Mouse (Mus musculus) spleen, adult 12 weeks (tissue): ENCODE measurements around the gene Nav2.

Experiments used
- DNase-seq: peaks from one replicate; pipeline ENCODE4 v3.0.0; 2022; ENCODE audit warnings: low spot score

Nav2 gene

DNA sequence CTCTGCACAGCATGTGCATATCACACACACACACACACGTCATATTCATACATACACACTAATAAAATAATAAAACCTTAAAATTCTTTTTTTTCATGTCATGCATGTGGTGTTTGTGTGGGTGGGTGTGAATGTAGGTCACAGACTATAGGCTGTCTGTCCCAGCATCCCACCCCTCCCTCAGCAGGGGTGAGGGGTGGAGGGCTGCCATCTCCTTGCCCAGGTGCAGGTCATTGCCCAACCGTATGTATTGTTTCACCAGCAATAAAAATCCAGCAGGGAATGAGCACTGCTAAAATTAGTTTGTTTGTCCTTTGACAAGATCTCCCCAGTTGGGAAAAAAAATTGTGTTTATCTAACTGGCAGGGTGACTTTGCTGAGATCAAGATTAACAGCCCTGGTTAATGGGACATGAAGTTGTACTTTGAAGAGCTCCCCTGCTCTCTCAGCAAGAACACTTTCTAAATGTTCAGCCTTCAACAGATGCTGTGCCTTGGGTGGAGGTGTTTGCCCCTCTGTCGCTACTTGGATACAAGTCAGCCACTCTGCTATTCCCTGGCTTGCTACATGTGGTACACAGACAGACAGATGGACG, 580.1 kb downstream of the Nav2 start:
- DNase-seq: no peak

DNA sequence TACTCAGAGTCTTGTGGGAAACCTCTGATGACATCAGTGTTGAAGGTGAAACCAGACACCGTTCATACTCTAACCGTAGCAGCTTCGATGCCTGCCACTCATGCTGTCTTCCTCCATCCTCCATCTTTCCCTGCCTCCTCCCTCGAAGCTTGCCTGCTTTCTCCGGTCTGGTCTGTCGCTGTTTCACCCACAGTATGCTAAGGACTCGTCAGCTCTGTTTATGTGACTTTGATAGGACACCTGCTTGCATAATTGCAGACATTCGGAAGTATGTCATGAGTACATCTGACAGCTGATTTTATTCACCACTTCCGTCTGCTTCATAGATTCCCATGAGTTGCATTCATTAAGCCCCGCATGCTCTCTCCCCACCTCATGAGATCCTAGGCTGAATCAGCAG, 582.3 kb downstream of the Nav2 start:
- no peak for DNase-seq

DNA sequence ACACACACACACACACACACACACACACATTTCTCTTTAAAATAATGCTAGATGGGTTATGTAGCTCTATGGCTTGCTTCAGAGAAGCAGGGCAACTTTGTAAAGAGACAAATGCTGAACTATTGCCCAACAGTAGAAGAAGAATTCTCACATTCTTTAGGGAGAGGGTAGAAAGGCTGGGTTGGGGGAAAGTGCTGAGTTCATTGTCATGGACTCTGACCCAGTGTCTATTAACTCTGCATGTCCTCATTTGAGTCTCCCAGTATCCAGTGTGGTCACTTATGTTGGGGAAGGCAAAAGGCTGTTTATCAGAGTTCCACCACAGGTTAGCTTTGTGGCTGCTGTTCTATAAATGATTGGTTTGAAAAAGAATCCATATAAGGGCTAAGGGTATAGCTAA, 584.1 kb downstream of the Nav2 start:
- DNase-seq: no peak

DNA sequence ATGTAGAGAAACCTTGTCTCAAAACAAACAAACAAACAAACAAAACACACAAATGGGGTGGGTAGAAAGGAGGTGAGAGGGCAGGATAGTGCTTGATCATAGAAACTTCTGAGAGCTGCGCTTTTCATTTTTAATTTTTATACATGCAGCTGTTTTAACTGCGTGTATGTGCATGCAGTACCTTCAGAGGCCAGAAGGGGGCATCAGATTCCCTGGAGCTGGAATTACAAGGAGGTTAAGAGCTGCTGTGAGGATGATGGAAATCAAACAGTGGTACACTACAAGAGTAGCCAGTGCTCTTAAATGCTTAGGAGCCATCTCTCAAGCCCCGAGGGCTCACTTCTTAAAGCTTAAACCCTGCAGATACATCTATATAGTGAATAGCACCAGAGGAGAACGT, 584.7 kb downstream of the Nav2 start:
- DNase-seq: peak; percentile 6

DNA sequence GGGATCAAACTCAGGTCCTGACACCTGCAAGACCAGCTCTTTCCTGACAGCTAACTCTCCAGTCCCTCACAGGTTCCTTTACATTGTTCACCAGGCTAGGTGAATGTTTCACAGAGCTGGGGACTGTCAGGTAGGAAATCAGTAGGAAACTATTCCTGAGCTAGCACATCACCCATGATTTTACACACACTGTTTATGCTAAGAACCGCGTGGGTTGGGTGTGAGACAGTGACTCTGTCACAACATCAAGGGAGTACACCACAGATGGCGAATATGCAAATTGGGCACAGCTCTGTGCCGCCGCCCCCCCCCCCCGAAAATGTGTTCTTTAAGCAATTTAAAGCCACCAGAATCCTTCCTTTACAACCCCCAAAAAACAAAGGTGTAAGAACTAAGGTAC, 586.1 kb downstream of the Nav2 start:
- DNase-seq: no peak

DNA sequence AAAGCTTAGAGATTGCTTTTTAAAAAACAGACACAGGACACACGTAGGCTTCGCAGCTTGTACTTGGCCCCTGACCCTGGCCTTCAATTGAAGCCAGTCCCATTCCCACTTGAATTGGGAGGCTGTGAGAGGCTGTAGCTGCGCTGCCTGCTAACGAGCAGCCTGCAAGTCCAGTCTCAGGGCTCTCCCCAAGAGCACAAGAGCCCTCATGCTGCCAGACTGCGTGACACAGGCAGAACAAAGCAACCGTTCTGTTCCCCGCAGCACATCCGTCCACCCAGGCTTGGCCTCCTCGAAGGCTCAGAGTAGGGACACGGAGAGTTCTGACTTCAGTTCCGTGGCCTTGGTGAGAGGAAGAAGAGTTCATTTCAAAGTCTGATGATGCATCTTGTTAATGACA, 587.6 kb downstream of the Nav2 start:
- no peak for DNase-seq

DNA sequence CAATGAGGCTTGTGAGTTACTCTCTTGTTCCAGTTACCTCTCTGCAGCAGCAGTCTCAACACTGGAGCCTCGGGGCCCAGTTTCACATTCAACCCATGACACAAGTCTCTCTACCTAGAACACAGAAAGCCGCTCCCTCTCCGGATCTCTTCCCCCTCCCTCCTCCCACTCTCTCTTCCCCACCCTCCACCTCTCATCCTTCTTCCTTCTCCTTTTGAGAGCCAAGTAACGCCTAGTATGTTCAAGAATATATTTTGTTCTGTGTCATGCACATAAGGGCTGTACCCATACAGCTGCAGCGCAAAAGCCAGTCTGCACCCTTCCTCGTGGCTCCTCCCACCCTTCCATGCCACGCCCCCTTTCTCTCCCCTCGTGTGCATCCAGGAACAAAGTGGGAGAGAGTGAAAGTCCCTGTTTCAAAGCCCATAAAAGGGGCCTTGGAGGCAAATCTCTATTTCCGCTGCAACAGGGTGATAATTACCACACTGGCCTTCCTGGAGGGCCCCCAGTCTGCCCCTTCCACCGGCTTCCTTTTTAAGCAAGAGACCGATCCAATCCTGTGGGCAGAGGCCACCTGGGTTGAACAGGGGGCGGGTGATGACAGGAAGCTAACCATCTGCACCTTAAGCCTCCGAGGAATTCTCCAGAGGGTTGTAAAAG, 588.4 kb downstream of the Nav2 start:
- DNase-seq: no peak

DNA sequence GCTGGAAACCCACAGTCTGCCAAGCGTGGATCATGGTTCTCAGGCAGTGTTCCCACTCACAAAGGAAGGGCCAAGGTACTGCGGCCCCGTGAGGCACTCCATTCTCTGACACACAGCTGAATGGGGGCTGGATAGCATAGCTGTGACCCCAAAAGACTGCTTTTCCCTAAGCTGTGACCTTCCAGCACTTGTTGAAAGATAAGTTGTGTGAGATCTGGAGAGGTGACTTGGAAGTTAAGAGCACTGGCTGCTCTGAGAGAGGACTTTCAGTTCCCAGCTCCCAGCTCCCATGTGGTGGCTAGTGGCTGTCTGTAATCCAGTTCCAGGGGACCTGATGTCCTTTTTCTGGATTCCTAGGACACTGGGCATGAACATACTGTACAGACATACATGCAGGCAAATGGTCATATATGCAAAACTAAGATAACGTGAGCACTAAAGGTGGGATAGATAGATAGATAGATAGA, 588.9 kb downstream of the Nav2 start:
- DNase-seq: no peak

DNA sequence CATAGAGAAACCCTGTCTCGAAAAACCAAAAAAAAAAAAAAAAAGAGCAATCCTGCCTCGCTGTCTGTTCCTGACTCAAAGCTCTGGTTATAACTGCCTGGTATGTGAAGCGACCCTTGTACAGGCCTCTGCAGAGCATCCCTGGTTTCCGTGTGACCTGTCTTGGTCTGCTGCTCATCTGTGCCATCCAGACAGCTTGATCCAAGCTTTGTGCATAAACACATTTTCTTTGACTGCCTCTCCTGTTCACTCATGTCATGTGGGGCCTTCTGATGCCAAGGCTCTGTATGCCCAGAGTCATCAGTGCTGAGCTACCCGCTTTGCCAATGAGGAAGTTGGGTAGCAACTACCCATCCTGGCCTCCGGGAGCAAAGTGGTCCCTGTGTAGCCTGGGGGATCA, 591.1 kb downstream of the Nav2 start:
- DNase-seq: no peak

DNA sequence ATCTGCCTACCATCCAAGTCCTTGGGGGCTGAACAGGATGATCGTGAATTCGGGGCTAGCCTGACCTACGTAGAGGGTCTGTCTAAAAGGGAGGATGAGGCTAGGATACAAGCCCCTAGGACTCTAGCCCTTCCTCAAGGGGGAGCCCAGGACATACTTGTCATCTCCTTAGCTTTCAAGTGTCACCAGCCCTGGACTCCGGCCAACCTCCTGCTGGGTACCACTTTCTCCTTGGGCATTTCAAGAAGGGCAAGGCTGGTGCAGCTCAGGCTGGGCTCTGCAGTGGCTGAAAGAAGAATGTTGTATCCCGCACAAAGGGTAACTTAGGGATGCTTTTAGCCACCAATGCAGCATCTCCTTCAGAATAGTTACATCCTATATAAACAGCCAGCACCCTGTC, 592.4 kb downstream of the Nav2 start:
- no peak for DNase-seq

DNA sequence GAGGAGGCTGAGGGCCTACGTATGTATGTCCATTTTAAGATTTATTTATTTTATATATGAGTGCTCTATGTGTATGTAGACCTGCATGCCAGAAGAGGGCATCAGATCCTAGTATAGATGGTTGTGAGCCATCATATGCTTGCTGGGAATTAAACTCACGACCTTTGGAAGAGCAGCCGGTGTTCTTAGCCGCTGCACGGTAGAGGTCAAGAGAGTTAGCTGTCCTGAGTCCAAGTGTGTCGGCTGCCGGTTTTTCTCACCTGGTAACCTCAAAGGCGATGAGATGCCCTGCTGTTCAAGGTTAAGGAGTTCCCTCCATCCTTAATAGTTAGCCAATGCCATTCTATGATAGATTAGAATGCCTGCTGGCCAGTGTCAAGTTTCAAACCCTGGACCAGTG, 594.9 kb downstream of the Nav2 start:
- no peak for DNase-seq

DNA sequence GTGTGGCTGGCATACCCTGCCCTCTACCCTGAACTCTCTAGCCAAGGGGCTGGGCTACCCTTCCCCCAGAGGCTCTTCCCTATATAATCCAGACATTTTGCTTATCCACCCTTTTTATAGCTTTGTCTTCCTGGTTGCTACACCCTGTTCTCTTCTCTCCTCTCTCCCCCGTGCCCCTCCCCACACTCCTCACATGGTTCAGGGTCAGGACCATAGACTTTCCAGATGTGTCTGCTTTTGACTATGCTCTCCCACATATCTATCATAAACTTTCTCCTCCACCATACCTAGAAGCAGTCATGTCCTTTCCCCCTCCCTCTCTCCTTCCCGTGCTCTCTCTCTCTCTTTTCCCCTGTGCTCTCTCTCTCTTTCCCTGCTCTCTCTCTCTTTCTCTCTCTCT, 595.4 kb downstream of the Nav2 start:
- DNase-seq: no peak

DNA sequence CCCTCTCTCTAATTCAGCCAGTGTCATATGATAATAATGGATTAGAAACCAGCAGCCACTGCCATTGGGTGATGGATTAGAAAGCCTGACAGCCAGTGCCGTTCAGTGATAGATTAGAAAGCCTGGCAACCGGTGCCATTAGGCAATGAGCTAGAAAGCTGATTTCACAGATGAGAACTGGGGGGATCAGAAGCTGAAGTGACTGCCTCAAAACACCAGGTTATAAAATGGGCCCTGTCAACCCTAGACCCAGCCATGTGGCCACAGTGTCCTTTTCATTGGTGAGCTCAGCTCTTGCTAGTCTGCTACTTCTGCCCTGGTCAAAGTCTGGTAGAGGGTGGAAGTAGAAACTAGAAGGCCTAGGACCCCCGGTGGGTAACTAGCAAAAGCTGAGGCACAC, 595.8 kb downstream of the Nav2 start:
- DNase-seq: no peak

DNA sequence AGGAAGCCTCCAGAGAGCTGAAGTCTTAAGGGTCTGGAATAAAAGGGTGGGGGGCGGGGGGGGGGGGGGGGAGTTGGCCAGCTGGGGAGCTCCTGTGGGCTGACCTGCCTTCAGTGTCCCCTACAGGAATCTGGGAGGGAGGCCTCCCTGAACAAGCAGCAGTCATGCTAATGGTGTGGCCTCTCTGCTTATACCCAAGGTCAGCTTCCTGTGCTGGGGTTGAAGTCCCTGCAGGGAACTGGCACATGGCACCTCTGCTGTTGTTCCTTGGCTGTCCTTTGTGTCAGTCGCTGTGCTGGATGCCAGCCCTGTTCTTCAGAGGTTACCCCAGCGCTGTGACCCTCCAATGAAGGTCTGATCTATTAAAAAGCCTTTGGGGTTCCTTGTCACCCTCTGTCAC, 596.5 kb downstream of the Nav2 start:
- DNase-seq: no peak

DNA sequence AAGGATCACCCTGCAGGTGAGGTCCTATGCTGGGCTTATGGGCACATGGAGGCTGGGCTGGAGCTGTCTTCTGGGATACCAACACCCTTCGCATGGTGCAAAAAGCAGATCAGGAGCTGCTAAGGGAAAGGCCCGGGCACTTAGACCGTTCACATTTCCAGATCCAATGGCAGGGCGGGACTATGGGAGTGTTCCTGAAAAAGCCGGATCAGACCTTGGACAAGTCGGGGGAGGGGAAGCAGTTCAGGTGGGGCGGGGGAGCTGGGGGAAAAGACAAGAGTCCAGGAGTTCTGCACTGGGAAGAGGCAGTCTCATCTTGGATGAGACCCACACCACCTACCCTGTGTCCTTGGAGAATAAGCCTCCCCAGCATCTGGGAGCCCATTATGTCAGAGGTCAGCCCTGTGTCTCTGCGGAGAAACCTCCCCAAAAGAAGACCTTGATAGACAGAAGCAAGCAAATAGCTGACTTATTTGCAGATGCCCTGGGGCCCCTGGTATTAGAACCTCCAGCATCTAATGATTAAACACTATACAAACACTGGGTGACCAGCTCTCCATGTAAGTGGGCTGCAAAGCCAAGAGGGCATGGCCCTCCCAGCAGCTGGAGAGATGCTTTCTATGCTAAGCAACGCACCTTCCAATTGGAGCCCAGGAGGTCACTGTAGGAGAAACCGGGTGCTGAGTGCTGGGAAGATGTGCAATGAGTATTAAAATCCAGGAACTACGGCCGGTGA, 597.7 kb downstream of the Nav2 start:
- no peak for DNase-seq

DNA sequence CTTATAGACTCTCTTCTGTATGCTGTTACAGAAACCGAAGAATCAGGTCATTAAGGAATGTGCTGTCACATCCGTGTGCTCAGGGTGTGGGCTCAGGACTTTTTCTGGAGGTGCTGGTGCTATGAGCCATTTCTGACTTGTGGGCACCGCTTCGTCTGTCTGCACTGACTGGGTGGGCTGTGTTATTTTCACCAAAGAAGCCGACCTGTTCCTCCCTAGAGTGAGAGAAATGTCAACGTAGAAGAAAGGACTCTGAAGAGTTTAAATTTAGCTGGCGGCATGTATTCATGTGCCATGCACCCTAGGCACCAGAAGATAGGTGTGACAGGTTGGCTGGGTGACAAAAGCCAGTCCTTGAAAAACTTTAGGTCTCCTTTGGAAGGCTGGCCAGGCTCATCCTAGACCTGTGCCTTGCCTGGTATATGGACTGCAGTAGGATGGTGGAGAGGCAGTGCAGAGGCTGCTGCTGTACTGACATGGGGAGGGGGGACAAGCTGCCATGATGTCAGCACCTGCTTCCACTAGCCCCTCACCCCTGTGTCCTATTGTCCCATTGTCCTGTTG, 599.5 kb downstream of the Nav2 start:
- no peak for DNase-seq

DNA sequence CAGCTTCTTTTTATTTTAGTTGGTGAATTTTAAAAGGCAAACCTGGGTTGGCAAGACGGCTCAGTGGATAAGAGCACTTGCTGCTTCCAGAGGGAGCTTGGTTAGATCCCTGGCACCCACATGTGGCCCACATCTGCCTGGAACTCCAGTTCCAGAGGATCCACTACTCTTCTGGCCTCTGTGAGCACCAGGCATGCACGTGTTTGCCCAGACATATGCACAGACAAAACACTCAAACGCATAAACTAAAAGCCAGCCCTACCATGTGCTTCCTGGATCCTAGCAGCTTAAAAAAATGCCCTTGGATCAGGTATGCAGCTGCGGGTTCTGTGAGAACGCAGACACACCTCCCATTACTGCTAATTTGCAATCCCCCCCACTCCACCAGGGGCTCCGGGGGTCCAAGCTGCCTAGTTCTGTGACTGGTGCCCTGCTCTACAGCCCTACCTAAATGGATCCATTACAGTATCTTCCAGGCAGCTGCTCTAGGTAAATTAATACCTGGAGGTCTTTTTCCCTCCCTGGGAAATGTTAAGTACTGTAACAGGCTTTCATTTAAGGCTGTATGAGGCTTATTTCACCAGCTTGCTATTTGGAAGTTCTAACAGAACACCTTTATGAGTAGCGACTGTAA, 603.4 kb downstream of the Nav2 start:
- no peak for DNase-seq

DNA sequence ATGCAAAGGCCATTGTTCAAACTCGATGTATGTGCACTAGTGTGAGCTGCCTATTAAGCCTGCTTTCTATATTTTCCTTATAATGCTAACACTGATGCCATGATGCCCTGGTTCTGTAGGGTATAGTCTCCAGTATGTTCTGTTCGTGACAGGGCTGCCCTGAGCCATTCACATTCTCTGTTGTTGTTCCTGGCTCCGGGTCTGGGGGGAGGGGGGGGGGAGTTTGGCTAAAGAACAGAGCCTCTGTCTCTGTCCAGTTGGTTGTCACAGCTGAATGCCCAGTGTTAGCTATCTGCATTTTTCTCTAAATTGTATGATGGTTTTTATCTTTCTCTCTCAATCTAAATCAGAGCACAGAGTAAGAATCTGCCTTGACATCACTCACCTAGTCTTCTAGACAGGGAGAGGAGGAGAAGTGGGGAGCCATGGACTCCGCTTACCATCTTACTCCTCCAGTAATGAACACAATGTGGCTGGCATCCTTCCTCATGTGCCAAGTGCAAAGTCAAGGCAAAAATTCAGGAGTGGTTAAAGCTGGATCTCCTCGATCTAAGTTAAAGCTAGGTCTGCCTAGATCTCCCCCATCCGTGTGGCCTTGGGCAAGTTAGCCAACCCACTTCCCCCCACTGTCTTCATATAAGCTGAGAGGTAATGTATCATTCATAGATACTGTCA, 605.4 kb downstream of the Nav2 start:
- DNase-seq: no peak

DNA sequence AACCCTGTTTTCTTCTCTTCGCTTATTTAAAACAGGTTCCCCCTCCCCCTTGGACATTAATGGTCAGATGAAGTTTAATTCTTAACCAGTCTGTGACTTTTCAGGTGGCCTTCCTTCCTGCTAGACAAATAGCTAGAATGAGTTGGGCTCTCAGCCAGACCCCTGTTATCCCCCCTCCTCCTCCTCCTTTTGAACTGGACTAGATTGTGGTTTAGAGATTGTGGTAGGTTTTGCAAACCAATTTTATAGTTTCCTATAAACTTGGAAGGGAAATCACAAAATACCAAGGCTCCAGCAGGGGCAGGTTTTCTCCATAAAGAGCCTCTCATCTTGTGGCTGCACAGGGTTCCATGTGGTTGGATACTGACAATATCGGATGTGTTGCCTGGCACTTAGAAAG, 606.5 kb downstream of the Nav2 start:
- no peak for DNase-seq

DNA sequence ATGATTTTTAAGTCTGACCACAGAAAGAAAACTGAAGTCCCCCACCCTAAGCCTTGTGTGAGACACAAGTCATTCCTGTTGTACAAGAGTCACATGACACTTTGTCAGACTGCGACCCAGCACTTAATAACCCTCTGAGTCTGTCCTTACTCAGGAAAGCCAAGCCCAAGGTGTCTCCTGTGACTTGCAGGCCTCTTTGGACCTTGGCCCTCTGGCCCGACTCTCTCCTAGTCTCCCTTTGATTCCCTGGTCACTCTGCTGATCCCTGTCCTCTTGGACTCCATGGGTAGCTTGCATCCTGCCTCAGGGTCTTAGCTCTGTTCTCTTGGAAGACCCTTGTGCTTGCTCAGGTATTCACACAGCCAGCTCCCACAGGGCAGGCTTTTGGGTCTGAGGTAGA, 612.0 kb downstream of the Nav2 start:
- no peak for DNase-seq

DNA sequence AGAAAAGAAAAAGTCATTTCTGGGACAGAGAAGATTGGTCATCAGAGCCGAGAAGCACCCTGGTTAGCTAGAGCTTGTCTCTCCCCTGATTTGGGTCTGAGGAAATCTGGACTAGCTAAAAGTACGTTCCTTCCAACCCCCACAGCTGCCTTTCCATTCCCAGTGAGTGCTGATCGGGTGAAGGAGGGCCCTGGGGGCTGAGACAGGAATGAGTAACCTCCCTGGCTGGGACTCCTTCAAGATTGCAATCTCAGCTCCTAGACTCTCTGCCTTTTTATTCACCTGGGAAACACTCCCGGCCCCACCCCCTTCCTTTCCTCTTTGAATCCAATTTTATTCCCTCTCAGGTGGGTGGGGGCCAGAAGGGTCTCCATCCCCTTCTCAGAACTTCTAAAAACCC, 612.8 kb downstream of the Nav2 start:
- DNase-seq: no peak

DNA sequence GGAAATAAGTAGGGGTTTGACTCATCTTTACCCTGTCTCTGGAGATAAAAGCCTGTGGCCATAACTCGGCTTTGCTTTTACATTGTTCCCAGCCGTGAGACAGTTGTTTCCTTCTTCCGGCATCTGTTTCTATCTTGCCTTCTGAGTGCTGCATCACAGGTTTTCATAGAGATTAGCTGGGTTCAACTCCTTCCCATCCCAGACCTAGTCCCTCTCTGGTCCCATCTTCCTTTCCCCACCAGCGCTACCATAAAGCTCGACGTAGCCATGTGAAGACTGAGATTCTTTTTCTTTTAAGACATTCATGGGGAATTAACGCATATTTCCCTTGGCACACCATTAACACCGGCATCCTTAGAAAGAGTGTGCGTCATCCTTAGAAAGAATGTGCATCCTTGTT, 613.5 kb downstream of the Nav2 start:
- no peak for DNase-seq
